Mouse (Mus musculus): ENCODE measurements around the gene Btbd1.
A peak's percentile ranks its signal among the peaks of the same experiment; 100 is the strongest.

The Btbd1 gene

DNA sequence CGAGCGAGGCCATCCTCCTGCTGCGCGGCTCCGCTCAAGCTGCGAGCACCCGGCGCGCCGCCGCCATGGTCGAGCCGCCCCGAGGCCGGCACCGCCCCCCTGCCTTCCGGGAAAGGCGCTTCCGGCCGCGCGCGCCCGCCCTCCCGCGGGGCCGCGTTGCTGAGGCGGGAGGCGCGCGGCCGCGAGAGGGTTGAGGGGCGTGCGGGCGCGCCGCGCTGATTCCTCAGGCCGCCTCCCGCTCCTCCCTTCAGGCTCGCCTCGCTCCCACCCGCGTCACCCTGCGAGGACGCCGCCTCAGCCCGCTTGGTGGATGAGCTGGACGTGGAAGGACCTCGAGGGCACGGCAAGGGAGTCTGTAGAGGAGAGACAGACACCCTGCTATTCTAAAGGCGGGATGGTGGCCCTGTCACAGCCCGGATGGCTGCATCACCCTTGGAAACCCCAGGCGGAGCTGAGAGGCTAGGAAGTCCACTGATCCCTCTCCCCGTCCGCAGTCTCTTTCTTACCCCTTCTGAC is at the start of gene Btbd1:
Gene Btbd1 (minus strand): TSS at position 53 of the 516 bp plus-strand sequence.
- DNase-seq (ENCODE audit: inconsistent age in 2 of 2, low spot score in 1 of 2) = peak; percentile 91 to 95

DNA sequence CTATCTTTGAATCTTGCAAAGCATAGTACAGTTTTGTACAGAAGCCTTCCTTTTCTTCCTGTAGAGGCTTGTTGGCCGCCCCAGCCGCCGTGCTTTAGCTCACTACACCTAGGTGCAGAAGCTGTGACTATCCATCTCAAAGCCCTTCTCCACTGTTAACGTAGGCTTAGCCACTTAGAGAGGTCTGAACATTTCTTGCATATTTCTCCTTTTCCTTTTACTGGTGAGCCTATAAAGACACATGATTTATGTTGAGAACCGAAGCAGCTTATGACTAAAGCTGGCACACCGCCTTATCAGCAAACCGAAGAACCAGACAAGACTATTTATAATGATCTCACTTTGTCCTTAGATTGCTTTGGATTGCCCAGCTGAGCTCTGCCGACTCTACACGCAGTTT is 46.1 kb upstream of the Btbd1 start:
- peak; percentile 76 to 88 for DNase-seq (ENCODE audit: inconsistent age in 2 of 2, low spot score in 1 of 2)

DNA sequence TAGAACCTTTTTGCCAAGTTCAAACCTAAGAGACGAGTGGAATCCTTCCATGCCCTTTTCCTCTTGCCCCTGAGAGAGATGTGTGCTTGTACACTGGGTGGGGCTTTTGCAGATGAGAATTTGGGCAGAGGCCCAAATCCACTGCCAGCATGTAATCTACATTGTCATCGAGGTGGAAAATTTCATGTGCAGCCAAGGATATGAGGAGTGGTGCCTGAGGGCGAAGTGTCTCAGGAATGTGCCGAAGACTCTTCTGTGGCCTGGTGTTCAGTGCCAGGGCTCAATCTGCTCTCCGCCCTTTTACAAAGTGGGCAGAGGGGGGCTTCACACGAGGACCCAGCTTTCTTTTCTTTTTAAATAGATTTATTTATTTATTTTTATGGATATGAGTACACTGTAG is 45.4 kb upstream of the Btbd1 start:
- peak; percentile 27 to 60 for DNase-seq (ENCODE audit: inconsistent age in 2 of 2, low spot score in 1 of 2)

DNA sequence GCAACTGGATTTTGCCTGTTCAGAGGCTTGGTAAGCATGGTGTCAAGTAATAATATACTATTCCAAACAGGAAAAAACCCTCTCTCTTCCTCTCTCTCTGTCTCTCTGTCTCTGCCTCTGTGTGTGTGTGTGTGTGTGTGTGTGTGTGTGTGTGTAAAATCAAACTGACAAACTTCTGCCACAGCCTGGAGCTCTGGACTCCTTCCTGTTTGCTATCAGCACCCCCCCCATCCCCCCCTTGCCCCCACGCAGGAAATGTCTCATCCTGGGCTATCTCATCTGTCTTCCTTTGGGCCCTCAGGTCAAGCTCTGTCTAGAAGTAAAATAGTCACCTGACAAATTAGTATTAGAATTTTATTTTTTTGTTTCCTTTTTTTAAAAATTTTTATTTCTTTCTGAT is 44.6 kb upstream of the Btbd1 start:
- DNase-seq (ENCODE audit: inconsistent age in 2 of 2, low spot score in 1 of 2) = no peak

DNA sequence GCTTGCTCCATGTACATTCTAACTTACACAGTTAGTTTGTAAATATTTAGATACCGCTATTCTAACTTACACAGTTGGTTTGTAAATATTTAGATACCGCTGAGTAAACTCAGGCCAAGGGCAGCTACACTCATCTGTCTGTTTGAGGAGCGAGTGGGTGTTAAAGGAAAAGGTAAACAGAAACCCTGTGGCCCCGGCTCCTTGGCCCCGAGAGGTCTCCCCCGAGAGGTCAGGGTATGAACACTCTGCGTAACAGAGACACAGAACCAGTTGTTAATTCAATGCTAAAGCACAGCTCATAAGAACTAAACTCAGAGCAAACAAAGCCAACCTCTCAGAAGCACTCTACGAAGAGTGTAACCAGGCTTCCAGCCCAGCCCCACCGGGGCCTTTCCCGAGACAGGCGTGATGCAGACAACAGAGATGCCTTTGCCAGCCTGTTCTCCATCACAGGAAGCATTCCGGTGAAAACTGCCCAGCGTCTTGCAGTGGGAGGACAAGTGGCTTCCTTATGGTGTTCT is 43.3 kb upstream of the Btbd1 start:
- DNase-seq (ENCODE audit: inconsistent age in 2 of 2, low spot score in 1 of 2) = no peak

DNA sequence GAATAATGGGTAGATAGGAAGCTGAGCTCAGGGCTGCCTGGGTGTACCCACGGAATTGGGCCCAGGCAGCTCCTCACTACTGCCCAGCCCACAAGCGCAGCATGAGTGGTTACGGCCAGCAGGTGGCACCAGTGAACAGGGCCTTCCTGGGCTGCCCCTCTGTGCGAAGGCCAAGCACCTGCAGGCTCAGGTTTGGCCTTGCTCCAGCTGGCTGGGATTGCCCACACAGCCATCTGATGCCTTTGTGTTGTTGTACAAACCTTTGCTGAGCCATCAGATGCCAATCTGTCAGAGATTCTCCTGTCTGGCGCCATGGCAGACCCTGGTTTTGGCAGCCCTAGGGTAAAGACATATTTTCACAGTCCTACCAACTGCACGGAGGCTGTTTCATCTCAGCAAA is 38.9 kb upstream of the Btbd1 start:
- DNase-seq (ENCODE audit: inconsistent age in 2 of 2, low spot score in 1 of 2) = peak; percentile 73 to 90

DNA sequence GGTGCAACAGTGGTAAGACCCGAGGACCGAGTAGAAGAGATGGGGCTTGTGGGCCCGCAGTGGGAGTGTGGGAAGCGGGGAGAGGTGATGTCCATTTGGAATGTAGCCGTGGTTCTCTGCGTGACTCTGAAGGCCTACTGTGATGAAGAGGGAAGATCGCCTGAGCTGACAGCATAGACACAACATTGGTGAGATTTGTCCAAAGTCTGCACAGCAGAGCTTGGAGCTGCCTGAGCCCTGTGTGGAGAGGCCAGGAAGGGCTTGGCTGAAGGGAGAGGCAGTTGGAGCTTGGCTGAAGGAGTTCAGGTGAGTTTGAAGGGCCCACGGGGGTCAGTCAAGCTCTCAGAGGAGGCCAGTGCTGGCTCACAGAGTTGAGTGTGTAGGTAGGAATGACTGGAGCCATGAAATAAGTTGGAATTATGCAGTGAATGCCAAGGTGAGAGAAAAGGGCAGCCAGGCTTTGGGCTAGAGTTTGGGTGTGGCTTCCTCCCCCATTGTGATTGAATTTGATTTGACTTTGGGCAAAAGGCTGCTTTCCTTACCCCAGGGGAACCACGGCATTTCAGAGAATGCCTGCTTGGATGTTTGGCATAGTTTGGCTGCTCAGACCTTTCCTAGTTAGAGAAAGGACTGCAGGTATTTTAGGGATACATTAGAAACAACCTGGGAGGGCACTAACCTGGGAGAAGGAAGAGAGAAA is 38.1 kb upstream of the Btbd1 start:
- no peak for DNase-seq (ENCODE audit: inconsistent age in 2 of 2, low spot score in 1 of 2)

DNA sequence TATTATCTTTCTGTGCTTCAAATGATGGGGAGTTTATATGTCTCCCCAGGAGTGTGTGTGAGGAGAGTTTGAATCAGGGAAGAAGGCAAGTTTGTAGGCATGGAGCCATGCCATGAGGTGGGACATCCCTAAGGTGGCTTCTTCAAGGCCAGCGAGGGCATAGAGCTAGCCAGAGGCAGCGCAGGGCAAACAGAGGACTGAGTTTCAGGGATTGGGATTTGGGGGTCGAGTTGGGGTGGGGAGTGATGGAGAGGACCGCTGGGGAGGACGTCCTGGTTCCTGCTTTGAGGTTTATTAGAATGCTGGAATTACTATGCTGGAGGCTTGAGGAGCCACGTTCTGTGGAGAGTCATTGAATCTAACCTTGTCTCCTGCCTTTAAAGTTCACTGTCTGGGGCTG is 36.7 kb upstream of the Btbd1 start:
- DNase-seq (ENCODE audit: inconsistent age in 2 of 2, low spot score in 1 of 2) = no peak

DNA sequence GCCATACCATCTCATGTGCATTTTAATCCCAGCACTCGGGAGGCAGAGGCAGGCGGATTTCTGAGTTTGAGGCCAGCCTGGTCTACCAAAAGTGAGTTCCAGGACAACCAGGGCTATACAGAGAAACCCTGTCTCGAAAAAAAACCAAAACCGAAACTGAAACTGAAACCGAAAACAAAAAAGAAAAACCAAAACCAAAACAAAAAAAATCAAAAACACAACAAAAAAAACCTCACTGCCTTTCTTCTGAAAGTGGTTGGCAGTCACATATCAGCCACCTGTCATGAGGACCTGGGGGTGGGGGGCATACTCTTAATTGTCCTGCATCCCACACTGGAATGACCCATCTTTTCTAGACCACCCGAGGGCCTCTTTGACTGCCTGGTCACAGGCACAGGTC is 35.3 kb upstream of the Btbd1 start:
- DNase-seq (ENCODE audit: inconsistent age in 2 of 2, low spot score in 1 of 2) = no peak

DNA sequence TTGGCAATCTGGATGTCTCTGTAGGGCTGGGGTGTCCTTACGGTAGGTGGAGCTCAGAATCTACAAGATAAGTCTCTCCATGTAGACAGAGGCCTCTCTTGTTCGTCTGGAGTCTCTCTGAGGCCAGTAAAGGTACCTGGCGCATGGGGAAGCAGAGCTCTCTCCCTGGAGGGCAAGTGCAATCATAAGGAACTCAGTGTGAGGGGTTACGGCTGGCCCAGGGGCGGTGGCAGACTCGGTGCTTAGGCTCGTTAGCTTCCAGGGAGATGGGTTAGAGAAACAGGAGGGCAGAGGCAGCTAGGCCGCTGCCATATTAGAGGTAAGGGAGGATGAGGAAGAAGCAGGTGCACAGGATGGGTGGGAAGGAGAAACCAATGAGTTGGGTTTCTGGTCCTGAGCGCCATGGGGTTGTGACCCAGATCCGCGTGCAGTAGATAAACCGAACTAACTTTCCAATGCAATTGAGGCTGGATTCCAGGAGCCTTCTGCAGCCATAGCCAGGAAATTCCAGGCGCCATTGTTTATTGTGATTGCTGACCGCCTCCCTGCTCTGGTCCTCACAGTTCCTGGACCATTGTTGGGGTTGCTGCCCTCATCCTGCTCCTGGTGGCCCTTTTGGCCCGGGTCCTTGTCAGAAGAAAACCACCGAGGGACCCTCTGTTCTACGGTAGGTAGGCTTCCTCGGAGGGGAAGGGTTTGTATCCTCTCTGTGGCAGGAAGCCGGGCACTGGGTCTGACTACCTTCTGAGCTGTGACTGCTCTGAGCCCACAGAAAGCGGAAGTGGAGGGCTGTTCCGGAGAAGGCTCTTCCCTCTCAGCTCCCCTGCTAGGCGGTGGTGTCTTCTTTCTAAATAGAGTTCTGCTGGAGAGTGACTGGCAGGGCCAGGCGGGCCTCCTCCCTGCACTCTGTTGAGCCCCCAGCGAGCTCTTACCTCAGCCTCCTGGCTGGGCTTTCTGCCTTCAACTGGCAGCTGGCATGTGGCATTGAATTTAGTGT is 33.7 kb upstream of the Btbd1 start:
- DNase-seq (ENCODE audit: inconsistent age in 2 of 2, low spot score in 1 of 2) = peak in 1 of 2 experiments; percentile 58

DNA sequence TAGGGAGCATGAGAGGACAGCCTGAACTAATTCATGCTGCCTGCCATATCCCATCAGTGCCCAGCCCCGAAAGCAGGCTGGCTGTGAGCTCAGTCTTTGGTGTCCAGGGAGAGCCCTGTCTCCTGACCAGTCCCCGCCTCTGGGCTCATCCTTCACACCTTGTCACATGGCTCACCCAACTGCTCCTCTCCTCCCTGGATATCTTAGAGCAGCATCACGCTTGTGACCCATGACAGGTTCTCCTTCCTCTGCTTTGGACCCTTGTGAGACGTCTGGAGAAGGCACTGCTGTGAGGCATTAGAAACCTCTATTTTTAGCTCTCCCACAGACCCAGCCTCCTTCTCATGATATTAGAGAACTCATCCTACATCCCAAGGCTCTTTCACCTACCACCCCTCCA is 32.7 kb upstream of the Btbd1 start:
- no peak for DNase-seq (ENCODE audit: inconsistent age in 2 of 2, low spot score in 1 of 2)

DNA sequence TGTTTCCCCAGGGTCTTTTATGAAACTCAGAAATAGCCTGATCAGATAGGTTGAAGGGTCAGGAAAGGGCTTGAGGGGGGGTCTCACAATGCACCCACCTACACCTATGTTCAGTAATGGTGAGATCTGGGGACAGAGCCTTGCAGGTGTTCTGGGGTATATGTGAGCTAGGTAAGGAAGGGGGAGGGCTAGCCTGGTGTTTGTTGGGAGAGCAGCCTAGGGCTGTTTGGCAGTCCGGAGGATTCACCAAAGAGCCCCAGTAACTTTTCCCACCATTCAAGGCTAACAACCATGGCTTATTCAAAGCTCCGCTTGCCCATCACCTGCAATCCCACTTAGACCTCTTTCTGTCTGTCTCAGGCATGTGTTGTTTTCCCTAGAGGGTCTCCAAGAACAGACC is 32.2 kb upstream of the Btbd1 start:
- DNase-seq (ENCODE audit: inconsistent age in 2 of 2, low spot score in 1 of 2) = no peak

DNA sequence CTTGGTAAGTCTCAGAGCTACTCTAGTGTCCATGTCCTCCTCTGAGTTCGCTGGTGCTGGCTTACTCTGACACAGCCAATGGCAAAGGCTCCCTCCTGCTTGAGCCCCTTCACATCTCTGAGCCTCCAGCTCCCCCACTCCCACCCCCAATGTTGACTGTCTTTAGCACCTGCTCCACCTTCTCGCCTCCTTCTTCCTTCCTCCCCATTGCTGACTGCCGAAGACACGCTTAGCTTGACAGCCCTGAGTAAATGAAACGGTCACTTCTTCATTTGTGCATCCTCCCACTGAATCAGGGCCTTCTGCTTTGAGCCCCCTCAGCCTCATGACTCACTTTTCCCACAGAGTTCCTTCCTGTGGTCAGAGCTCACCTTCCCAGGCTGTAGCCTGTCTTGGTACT is 31.8 kb upstream of the Btbd1 start:
- no peak for DNase-seq (ENCODE audit: inconsistent age in 2 of 2, low spot score in 1 of 2)

DNA sequence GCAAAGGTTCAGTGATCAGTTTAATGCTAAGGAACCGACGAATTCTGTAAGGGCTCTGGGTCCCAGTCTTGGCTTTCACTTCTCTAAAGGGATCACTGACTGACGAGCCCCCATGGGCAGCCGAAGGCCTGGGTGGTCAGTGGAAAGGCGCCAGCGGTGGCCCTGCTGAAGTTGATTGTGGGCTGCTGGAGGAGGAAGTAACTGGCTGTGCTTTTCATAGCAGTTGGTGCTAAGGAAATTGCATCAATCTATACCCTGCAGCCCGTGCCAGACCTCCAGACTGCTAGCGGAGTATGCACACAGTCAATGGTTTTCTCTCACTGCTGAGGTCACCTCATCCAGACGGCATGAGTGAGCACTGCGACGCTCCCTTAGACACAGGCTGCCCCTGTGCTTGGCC is 30.8 kb upstream of the Btbd1 start:
- DNase-seq (ENCODE audit: inconsistent age in 2 of 2, low spot score in 1 of 2) = peak; percentile 46 to 52

DNA sequence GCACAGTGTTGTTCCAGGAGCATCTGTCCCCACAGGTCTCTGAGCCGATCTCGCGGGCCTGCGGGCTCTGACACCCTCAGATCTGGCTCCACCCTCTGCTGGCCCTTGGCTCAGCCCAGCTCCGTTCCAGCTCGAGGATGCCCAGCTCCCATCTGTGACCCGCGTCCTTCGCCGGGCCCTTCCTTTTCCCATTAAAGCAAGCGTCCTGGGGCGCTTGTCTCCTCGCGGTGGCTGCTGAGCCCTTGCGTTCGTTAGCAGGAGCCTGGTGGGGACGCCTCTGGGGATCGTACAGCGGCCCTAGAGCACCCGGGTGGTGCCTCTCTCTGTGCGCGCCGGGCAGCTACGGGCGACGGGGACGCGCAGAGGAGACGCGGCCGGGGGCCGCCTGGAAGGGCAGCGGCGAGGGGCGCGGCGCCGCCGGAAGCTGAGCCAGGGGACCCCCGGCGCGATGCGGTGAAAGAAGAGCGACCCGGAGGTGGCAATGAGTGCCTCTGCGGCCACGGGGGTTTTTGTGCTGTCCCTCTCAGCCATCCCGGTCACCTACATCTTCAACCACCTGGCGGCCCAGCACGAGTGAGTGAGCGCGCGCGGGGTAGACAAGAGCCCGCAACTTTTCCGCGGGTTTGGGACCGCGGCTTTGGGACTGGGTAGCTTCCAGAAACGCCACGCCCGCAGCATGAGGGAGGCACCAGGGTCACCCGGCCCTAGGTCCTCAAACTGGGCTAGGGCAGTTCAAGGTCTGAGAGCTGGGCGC is 29.9 kb upstream of the Btbd1 start, which contains the start of gene Tm6sf1:
Gene Tm6sf1 (plus strand): TSS at position 34 of the 754 bp plus-strand sequence.
- peak; percentile 56 to 79 for DNase-seq (ENCODE audit: inconsistent age in 2 of 2, low spot score in 1 of 2)

DNA sequence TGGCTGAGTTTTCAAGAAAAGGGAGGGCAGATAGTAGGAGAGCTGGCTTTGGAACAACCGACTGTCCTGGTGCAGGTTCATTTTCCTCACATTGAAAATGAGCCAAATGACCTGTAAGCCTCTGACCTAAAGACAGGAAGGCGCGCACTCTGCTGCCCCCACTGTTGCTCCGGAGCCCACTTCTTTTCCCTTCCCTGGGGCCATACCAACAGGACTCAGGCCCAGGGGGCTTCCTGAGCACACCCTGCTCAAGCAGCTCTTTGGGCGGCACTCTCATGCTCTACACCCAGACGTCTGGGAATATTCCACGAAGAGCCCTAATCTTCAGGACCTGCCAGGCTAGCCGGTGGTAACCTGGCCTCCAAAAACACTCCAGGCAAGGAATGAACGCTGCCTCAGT is 29.0 kb upstream of the Btbd1 start:
- no peak for DNase-seq (ENCODE audit: inconsistent age in 2 of 2, low spot score in 1 of 2)

DNA sequence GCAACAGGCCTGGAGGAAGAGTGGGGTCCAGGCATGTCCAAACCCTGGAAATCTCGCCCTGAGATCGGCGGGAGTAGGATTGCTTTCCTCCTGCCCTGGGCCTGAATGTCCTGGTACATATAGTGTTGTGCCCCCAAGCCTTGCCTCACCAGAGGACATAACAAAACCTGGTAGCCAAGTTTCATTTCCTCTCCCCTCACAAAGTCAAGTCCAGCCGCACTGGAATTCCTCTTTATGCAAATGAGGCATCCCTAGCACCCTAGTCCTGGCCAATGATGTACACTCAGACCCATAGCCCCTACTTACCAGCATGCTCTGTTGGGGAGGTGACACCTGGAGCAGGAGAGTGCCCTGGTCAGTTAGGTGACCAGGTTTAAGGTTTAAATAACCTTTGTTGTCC is 27.0 kb upstream of the Btbd1 start:
- DNase-seq (ENCODE audit: inconsistent age in 2 of 2, low spot score in 1 of 2) = no peak

DNA sequence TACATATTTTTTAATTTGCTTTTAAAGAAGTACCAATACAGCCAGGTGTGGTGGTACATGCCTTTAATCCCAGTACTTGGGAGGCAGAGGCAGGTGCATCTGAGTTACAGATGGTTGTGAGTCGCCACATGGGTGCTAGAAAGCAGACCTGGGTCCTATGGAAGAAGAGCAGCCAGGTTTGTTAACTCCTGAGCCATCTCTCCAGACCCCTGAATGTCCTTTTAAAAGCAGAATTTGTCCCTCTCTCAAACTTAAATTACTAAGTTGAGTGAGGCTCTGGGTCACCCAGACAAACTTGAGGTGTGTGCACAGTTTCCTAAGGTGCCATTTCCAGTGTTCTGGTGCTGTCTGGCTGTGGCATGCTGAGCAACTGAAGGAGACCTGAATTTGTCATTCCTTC is 26.5 kb upstream of the Btbd1 start, which contains the start of gene Gm10160:
Gene Gm10160 (minus strand): TSS at position 101 of the 400 bp plus-strand sequence.
- no peak for DNase-seq (ENCODE audit: inconsistent age in 2 of 2, low spot score in 1 of 2)

DNA sequence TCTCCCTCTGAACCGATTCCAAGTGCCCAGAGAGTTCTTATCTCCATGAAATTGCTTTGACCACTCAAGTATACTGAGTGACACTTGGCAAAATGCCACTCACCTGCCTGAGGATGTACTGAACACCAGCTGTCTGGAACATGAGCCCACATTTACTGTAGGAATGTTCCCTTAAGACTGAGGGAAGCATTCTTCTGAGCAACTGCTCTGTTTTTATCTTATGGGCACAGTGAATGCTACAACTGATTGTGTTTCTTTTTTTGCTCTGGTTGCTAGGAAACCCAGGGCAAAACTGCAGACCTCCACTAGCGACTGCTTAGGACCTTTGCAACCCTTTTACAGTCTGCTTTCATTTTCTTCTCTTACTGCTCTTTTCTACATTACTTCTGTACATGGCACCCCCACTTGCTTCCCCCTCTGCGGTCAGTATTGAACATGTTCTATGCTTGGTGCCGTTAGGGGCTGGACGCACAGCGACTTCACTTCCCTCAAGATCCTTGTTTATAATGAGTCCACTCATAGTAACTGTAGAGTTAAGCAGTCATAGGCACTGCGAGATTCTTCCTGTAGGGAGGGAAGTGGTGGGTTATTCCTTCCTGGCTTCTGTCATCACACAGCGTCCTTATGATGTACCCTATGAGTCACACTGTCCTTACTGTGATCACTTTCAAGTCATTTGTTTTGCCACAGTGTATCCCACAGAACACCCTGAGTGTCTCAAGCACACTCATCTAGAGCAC is 25.5 kb upstream of the Btbd1 start:
- DNase-seq (ENCODE audit: inconsistent age in 2 of 2, low spot score in 1 of 2) = peak in 1 of 2 experiments; percentile 61

DNA sequence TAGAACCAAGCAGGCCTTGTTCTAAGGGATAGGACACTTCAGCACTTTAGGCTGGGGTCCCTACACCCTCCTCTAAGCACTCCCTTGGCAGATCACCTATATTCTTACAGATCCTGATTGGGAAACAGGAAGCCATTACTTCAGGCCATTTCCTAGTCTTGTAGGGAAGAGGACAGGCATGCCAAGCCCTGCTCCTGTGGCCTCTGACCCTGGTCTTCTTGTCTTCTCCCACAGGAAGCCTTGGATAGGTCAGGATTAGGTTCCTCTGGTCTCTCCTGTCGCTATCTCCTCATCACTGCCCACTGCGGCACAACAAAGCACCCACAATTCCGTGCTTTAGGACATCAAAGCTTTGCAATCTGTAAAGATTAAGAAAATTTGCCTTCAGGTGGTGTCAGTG is 22.5 kb upstream of the Btbd1 start:
- peak in 1 of 2 experiments; percentile 46 for DNase-seq (ENCODE audit: inconsistent age in 2 of 2, low spot score in 1 of 2)

All from adrenal gland, adult (tissue).